Mouse (Mus musculus) megakaryocyte, embryonic 14.5 days (primary cell): ENCODE data around the gene Timeless.

ENCODE experiments used
- FLI1 ChIP-seq: IDR thresholded peaks from 2 replicates; pipeline ENCODE4 v1.6.1; 2012; ENCODE audit warnings: low read length, inconsistent platforms, mixed read lengths
- GATA1 ChIP-seq: IDR thresholded peaks from 3 replicates; pipeline ENCODE4 v1.6.1; 2012; ENCODE audit warnings: mixed read lengths, low read length, inconsistent platforms, borderline replicate concordance

- no peak for TF ChIP-seq GATA1
- TF ChIP-seq FLI1, result no peak
These were observed 4.3 kb upstream of the Timeless start for GRCm38 (mm10) chr10:128227592-128227991.
